Mouse (Mus musculus) kidney, adult 2 months (tissue): ENCODE measurements around the gene Frmpd4. TPM values are rescaled to one million over a fixed set of nuclear protein-coding genes. Genes with fewer than 3 reads are reported as not detected.
A peak's percentile ranks its signal among the peaks of the same experiment; 100 is the strongest.

ENCODE experiments used
- DNase-seq: peaks from one replicate; pipeline ENCODE4 v3.0.0; 2021
- H3K27ac ChIP-seq: fragments of 200-500 bp; 2 replicates; pipeline ENCODE4 v1.5.1; 2012; ENCODE audit warnings: low read depth, low read length, control low read depth, inconsistent platforms; ENCODE audit not compliant: insufficient read depth
- H3K27me3 ChIP-seq: fragments of 200-500 bp; replicated peaks from 2 replicates; pipeline ENCODE4 v1.6.1; 2012; ENCODE audit warnings: mild to moderate bottlenecking, moderate library complexity, low read length, inconsistent platforms; ENCODE audit not compliant: control insufficient read depth, insufficient read depth
- H3K36me3 ChIP-seq: fragments of 200-500 bp; 2 replicates; pipeline ENCODE4 v1.6.1; 2012; ENCODE audit warnings: mild to moderate bottlenecking, moderate library complexity, low read length, inconsistent platforms; ENCODE audit not compliant: control insufficient read depth, insufficient read depth
- H3K4me1 ChIP-seq: fragments of 200-500 bp; 2 replicates; pipeline ENCODE4 v1.6.1; 2011; ENCODE audit warnings: low read length; ENCODE audit not compliant: control insufficient read depth, insufficient read depth
- H3K4me3 ChIP-seq: fragments of 200-500 bp; 2 replicates; pipeline ENCODE4 v1.5.1; 2011; ENCODE audit warnings: mild to moderate bottlenecking, low read depth, low read length, control low read depth; ENCODE audit not compliant: insufficient read depth
- CTCF ChIP-seq: fragments of 200-500 bp; conservative IDR thresholded peaks from 2 replicates; pipeline ENCODE4 v1.5.1; 2011; ENCODE audit warnings: low read depth, mild to moderate bottlenecking, control low read depth, low read length, moderate library complexity, mixed read lengths; ENCODE audit not compliant: insufficient read depth, insufficient read length
- POLR2A ChIP-seq: fragments of 200-500 bp; IDR thresholded peaks from one replicate; pipeline ENCODE4 v1.6.1; 2011; ENCODE audit warnings: low read depth, low read length, control low read depth
- WGBS: fragments of 180-500 bp; shearing (Covaris S2); methylation state at CpG from one replicate; pipeline ENCODE4 v1.1.7; 2018; 5-methylcytosine and 5-hydroxymethylcytosine counted together
- polyA plus RNA-seq: library from polyadenylated mRNA; depleted of rRNA; stranded (reverse); fragments of >200 nt; gene quantifications from 2 replicates; pipeline ENCODE4 v1.2.3, GENCODE M21; 2012; rRNA removed

The Frmpd4 gene
- polyA plus RNA-seq, 1 experiment: 0.25 TPM

GRCm38 (mm10) chrX:167491589-167492207 lies 1085.3 kb downstream of the Frmpd4 start:
- H3K4me3 ChIP-seq: no peak overlapping the region
- H3K4me1 ChIP-seq: no peaks in the 10 kb centered on the region
- no peaks in the 10 kb centered on the region for H3K27me3 ChIP-seq
- H3K36me3 ChIP-seq: no peaks in the 10 kb centered on the region
- no peak for TF ChIP-seq CTCF
- TF ChIP-seq POLR2A: no peak
- no peak for DNase-seq
- H3K27ac ChIP-seq: no peak overlapping the region
- WGBS: 41% methylated on average over 1 of the region's 1 CpGs

GRCm38 (mm10) chrX:167483409-167484177 lies 1093.4 kb downstream of the Frmpd4 start:
- no peak overlapping the region for H3K27ac ChIP-seq
- no peaks in the 10 kb centered on the region for H3K36me3 ChIP-seq
- H3K27me3 ChIP-seq: no peaks in the 10 kb centered on the region
- no peak overlapping the region for H3K4me3 ChIP-seq
- DNase-seq: peak; percentile 56
- 37% methylated on average over 4 of the region's 4 CpGs for WGBS
- TF ChIP-seq CTCF (no peak), POLR2A (no peak)
- no peaks in the 10 kb centered on the region for H3K4me1 ChIP-seq

DNA sequence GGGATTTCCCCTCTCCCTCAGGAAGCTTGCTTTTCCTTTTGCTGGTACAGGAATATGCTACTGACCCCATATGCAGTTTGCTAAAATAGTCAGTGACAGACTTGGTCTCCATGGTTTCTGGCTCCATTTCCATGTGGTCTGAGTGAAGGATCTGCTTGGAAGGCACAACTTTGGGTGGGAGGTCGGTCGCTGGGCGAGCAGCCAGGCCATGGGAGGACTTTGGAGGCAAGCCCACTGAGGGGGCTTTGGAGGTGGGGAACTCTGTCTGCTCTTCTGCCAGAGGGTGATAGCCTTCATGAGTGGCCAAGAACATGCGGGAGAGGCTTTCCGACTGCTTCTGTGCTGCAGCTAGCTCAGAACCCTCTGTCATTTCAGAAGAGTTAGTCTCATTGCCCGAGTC lies 1099.4 kb downstream of the Frmpd4 start:
- WGBS: 84% methylated on average over 6 of the region's 6 CpGs
- no peak for TF ChIP-seq CTCF
- no peak for TF ChIP-seq POLR2A
- no peaks in the 10 kb centered on the region for H3K4me1 ChIP-seq

GRCm38 (mm10) chrX:167434883-167435282 lies 1142.1 kb downstream of the Frmpd4 start:
- Histone ChIP-seq H3K36me3 (no peaks in the 10 kb centered on the region), H3K4me1 (no peaks in the 10 kb centered on the region), H3K27ac (no peak overlapping the region), H3K4me3 (no peak overlapping the region), H3K27me3 (no peaks in the 10 kb centered on the region)
- TF ChIP-seq CTCF (no peak), POLR2A (no peak)
- DNase-seq: no peak

More for the DNA sequence above, 1099.4 kb downstream of the Frmpd4 start:
- H3K4me3 ChIP-seq: no peak overlapping the region
- H3K36me3 ChIP-seq: no peaks in the 10 kb centered on the region
- H3K27me3 ChIP-seq: no peaks in the 10 kb centered on the region
- no peak overlapping the region for H3K27ac ChIP-seq
- no peak for DNase-seq

GRCm38 (mm10) chrX:167433950-167434349 lies 1143.1 kb downstream of the Frmpd4 start:
- TF ChIP-seq CTCF (no peak), POLR2A (no peak)
- H3K4me3 ChIP-seq: no peak overlapping the region
- H3K36me3 ChIP-seq: no peaks in the 10 kb centered on the region
- no peak for DNase-seq
- no peaks in the 10 kb centered on the region for H3K4me1 ChIP-seq
- 84% methylated on average over 2 of the region's 2 CpGs for WGBS
- no peaks in the 10 kb centered on the region for H3K27me3 ChIP-seq
- H3K27ac ChIP-seq: no peak overlapping the region

Other genes starting within 250 kb of the Frmpd4 start
- 18.3 and 20.0 TPM in 2 replicates for gene Msl3, start 96.7 kb upstream of the Frmpd4 start, polyA plus RNA-seq
- 3.9 and 4.0 TPM in 2 replicates for gene Arhgap6, start 217.9 kb upstream of the Frmpd4 start, polyA plus RNA-seq